Mouse (Mus musculus) intestine, embryonic 14.5 days (tissue): ENCODE results near the gene Trip4. TPM values are rescaled to one million over a fixed set of nuclear protein-coding genes. Genes with fewer than 3 reads are reported as not detected.

Source experiments
- ATAC-seq: fragments of 200-750 bp; cut with Nextera tagmentation; replicated peaks from 2 replicates; pipeline ENCODE4 v1.8.0; 2017; ENCODE audit warnings: low read depth, moderate number of reproducible peaks, moderate TSS enrichment, moderate library complexity; ENCODE audit not compliant: low FRiP score, low TSS enrichment
- DNase-seq: peaks from one replicate; pipeline ENCODE4 v3.0.0-alpha.2; 2018; ENCODE audit warnings: low spot score
- H3K27ac ChIP-seq: fragments of 300-500 bp; sonication (generic); 2 replicates; pipeline ENCODE4 v1.5.1; 2014; ENCODE audit warnings: low read depth, mild to moderate bottlenecking, control low read depth
- H3K27me3 ChIP-seq: fragments of 300-500 bp; sonication (generic); replicated peaks from 2 replicates; pipeline ENCODE4 v1.6.1; 2014; ENCODE audit warnings: low read length, control low read depth; ENCODE audit not compliant: control insufficient read depth, insufficient read depth
- H3K36me3 ChIP-seq: fragments of 300-500 bp; sonication (generic); 2 replicates; pipeline ENCODE4 v1.6.1; 2014; ENCODE audit warnings: low read length, control low read depth; ENCODE audit not compliant: control insufficient read depth, insufficient read depth
- H3K4me1 ChIP-seq: fragments of 300-500 bp; sonication (generic); replicated peaks from 2 replicates; pipeline ENCODE4 v1.6.1; 2014; ENCODE audit warnings: low read length, control low read depth, mixed read lengths; ENCODE audit not compliant: control insufficient read depth, insufficient read depth
- H3K4me2 ChIP-seq: fragments of 300-500 bp; sonication (generic); 2 replicates; pipeline ENCODE4 v1.6.1; 2014; ENCODE audit warnings: low read length
- H3K4me3 ChIP-seq: fragments of 300-500 bp; sonication (generic); 2 replicates; pipeline ENCODE4 v1.5.1; 2014; ENCODE audit warnings: low read depth, low read length, control low read depth, mixed read lengths
- H3K9ac ChIP-seq: fragments of 300-500 bp; sonication (generic); 2 replicates; pipeline ENCODE4 v1.6.1; 2014; ENCODE audit warnings: mild to moderate bottlenecking, low read length
- H3K9me3 ChIP-seq: fragments of 300-500 bp; sonication (generic); 2 replicates; pipeline ENCODE4 v1.6.1; 2016; ENCODE audit warnings: low read length, control low read depth; ENCODE audit not compliant: control insufficient read depth
- WGBS: fragments of 180-500 bp; shearing (Covaris S2); extraction: QIAGEN DNeasy Blood & Tissue Kit; methylation state at CpG from one replicate; pipeline ENCODE4 v1.1.7; 2014; 5-methylcytosine and 5-hydroxymethylcytosine counted together
- polyA plus RNA-seq: library from polyadenylated mRNA; unstranded; fragments of >200 nt; fragmentation: Nextera tagmentation; extraction: Ambion mirVana; gene quantifications from 2 replicates; pipeline ENCODE4 v1.2.1, GENCODE M21; 2014

Trip4 gene
- polyA plus RNA-seq, 1 experiment from 2014 or later: 25.9 TPM

DNA sequence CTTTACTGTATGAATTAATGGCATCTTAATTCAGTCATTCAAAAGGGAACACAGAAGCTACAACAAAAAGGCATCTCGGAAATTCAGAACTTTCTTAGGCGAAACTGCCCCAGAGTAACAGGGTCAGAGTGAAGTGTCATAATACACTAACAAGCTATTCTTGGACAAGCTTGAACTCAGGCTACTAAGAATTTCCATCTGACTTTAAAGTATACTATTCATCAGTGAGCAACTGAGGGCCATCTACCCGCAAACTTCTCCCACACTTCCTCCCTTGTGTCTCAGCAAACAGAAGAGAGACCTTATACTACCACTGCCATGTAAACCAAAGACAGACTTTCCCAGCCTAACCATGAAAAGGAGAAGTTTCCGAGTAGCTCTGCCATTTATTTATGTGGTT lies 77.4 kb downstream of the Trip4 start:
- H3K4me1 ChIP-seq: peaks cover 10% of the 10 kb centered on the region
- H3K36me3 ChIP-seq: peaks cover under 1% of the 10 kb centered on the region; the same call in 1 of the 2 replicates
- no peak for DNase-seq
- no peak overlapping the region for H3K4me2 ChIP-seq
- no peak overlapping the region for H3K4me3 ChIP-seq
- no peak for ATAC-seq
- no peak overlapping the region for H3K27ac ChIP-seq
- no peaks in the 10 kb centered on the region for H3K27me3 ChIP-seq
- 70% methylated on average over 4 of the region's 4 CpGs for WGBS
- H3K9ac ChIP-seq: no peak overlapping the region
- no peaks in the 10 kb centered on the region for H3K9me3 ChIP-seq

DNA sequence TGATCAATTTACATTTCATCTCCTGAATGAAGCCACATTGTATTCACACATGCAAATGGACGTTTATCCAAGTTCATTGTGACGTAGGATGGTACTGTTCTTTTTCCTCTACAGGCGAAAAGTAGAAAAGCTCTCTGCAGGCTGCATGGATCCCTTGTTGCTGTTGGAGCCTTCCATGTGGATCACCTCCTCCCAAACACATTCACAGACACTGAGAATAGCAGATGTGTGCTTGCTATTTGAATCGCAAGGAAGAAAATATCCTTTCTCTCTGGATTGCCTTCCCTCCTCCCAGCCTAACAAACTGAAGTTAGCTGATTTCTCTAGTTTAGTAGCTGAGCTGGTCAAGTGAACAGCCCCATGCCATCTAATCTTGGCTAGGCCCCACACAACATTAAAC lies 78.3 kb downstream of the Trip4 start:
- no peaks in the 10 kb centered on the region for H3K27me3 ChIP-seq
- no peak overlapping the region for H3K4me3 ChIP-seq
- H3K27ac ChIP-seq: no peak overlapping the region
- no peak overlapping the region for H3K4me2 ChIP-seq
- ATAC-seq: no peak
- H3K9me3 ChIP-seq: no peaks in the 10 kb centered on the region
- no peaks in the 10 kb centered on the region for H3K36me3 ChIP-seq
- no peak for DNase-seq
- H3K9ac ChIP-seq: no peak overlapping the region
- WGBS: 85% methylated on average over 4 of the region's 4 CpGs
- peaks cover 19% of the 10 kb centered on the region for H3K4me1 ChIP-seq

DNA sequence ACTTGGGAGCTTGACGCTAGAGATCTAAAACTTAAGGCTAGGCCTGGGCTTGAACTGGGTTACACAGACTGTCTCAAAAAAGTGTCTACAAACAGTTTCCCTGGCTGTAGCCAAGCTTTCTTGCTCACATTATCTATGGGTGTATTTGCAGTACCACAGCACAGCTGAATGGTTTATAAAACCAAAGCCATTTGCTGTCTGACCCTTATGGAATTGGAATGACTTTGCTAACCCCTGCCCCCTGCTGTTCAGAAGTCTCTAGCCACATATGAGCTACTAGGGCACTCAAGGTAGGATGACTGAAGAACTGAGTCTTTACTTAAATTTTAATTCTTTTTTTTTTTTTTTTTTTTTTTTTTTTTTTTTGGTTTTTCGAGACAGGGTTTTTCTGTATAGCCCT lies 79.2 kb downstream of the Trip4 start:
- Histone ChIP-seq H3K4me1 (peaks cover 26% of the 10 kb centered on the region), H3K27ac (no peak overlapping the region), H3K36me3 (no peaks in the 10 kb centered on the region), H3K9ac (no peak overlapping the region), H3K4me2 (no peak overlapping the region), H3K4me3 (no peak overlapping the region), H3K27me3 (no peaks in the 10 kb centered on the region), H3K9me3 (no peaks in the 10 kb centered on the region)
- DNase-seq (peak; percentile 56), ATAC-seq (no peak)
- 97% methylated on average over 1 of the region's 2 CpGs for WGBS

DNA sequence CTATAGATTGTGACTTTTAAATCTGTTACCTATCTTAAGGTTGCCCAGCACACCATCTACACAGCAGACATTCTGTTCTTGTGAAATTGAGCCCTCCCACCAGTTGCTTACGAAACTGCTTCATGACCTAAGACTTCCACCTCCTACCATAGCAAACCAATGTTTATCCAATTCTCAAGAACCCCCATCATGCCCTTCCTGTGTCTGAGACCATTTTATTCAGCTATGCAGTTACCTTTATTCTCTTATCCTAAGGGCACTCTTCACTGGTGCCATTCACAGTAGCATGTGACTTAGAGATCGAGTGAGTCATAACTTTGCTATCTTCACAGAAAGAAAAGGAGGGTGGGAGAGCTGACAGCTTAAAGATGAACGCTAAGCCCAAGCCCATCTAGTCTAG lies 80.1 kb downstream of the Trip4 start:
- Histone ChIP-seq H3K9ac (peak overlapping the region; percentile 96; the same call in 1 of the 2 replicates), H3K4me2 (peak overlapping the region; percentile 61), H3K36me3 (no peaks in the 10 kb centered on the region), H3K27ac (peak overlapping the region; percentile 98; the same call in 1 of the 2 replicates), H3K9me3 (no peaks in the 10 kb centered on the region), H3K4me1 (peaks cover 33% of the 10 kb centered on the region), H3K27me3 (no peaks in the 10 kb centered on the region), H3K4me3 (peak overlapping the region; percentile 77)
- WGBS: 14% methylated on average over 3 of the region's 3 CpGs
- no peak for DNase-seq
- no peak for ATAC-seq

DNA sequence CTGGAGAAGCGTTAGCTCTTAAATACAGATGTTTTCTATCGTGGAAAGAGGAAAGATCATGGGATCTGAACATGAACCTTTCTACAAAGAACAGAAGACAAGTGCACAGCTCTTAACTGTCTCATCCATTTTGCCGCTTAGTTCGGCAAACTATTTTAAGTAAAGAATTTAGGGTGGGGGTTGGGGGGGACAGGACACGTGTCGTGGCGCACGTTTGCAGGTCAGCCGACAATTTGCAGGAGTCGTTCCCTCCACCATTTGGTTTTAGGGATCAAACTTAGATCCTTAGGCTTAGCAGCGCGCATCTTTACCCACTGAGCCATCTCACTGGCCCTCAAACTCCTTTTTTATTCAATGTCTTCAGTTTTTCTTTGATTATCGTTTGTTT lies 80.6 kb downstream of the Trip4 start:
- Histone ChIP-seq H3K27ac (peak overlapping the region; percentile 98), H3K4me1 (peaks cover 36% of the 10 kb centered on the region), H3K4me2 (peak overlapping the region; percentile 61), H3K9me3 (no peaks in the 10 kb centered on the region), H3K36me3 (no peaks in the 10 kb centered on the region), H3K27me3 (no peaks in the 10 kb centered on the region), H3K9ac (peak overlapping the region; percentile 96; the same call in 1 of the 2 replicates), H3K4me3 (peak overlapping the region; percentile 77)
- under 1% methylated on average over 13 of the region's 13 CpGs for WGBS
- ATAC-seq: no peak
- DNase-seq: no peak

DNA sequence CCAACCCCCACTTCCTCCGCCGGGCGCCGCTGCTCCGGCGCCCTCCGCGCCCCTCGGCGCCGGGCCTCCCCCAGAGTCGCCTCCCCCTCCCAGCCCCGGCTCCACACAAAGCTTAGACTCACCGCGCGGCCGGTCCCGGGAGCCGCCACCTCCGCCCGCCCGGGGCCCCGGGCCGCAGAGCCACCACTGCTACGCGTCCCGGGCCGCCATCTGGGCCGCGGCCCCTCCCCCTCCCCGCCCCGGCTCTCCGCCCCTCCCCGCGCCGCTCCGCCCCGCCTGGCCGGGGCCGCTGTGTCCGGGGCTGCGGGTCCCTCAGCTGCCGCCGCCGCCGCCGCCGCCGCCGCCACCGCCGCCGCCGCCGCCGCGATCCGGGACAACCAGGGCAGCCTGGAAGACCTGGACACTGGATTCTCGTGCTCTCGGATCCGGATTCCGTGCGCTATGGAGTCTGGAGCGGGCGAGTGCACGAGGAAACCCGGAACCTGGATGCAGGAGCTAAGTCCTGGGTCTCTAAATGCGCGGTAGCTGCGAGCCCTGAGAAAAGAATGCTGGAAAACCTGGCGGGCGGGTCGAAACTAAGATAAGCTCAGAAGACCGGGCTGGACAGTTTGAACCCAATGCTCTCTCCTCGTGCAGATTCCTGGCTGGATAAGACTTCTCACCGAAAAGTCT lies 81.1 kb downstream of the Trip4 start, which contains the start of gene Zfp609:
TSS of gene Zfp609 (minus strand) at position 221 of the 672 bp plus-strand sequence.
- peak; percentile 90 for ATAC-seq
- H3K4me1 ChIP-seq: peaks cover 36% of the 10 kb centered on the region

DNA sequence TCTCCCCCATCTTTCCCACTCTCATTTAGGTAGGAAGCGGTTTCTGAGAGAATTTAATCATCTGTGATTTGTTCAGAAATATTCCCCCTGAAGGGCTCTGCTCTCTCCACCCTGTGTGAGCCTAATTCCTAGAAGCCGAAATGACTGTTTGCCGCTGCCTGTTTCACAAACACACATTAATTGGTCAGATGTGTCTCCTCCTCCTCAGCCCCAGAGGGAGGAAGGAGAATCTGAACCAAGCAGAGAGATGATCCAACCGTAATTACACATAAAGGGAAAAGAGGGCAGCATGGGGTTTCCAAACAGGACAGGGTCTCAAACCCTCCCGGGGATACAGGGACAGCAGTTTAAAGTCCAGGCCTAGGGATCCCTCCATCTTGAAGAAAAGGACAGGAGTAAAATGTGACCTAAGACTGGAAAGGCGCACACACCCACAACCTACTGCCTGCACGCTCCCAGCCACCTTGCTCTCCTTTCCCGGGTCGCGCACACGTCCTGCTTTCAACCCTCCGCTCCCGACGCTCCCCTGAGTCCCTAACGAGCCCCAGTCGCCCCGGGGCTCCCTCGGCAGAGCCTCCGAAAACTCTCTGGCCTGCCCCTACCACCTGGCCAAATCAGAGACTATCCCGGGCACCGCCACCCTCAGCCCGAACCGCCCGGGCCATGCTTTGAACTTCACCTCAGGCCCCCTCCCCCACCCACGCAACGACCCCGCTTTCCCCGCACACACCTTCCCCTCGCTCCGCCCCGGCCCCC lies 81.8 kb downstream of the Trip4 start:
- H3K9me3 ChIP-seq: no peaks in the 10 kb centered on the region
- DNase-seq (peak; percentile 83), ATAC-seq (peak; percentile 9)
- H3K27ac ChIP-seq: peak overlapping the region; percentile 98
- peak overlapping the region; percentile 77 for H3K4me3 ChIP-seq
- peak overlapping the region; percentile 96 for H3K9ac ChIP-seq
- no peaks in the 10 kb centered on the region for H3K36me3 ChIP-seq
- H3K27me3 ChIP-seq: no peaks in the 10 kb centered on the region
- H3K4me1 ChIP-seq: peaks cover 36% of the 10 kb centered on the region
- peak overlapping the region; percentile 90 for H3K4me2 ChIP-seq
- WGBS: 2% methylated on average over 28 of the region's 31 CpGs

More for the DNA sequence above, 81.1 kb downstream of the Trip4 start, which contains the start of gene Zfp609:
- peak within 1 kb of the TSS; percentile 77 for H3K4me3 ChIP-seq
- no peaks in the 10 kb centered on the region for H3K36me3 ChIP-seq
- H3K9ac ChIP-seq: peak within 1 kb of the TSS; percentile 96
- no peaks in the 10 kb centered on the region for H3K9me3 ChIP-seq
- WGBS: under 1% methylated on average over 64 of the region's 76 CpGs
- H3K4me2 ChIP-seq: peak within 1 kb of the TSS; percentile 90
- peak within 1 kb of the TSS; percentile 98 for H3K27ac ChIP-seq
- H3K27me3 ChIP-seq: no peaks in the 10 kb centered on the region
- peak; percentile 100 for DNase-seq

DNA sequence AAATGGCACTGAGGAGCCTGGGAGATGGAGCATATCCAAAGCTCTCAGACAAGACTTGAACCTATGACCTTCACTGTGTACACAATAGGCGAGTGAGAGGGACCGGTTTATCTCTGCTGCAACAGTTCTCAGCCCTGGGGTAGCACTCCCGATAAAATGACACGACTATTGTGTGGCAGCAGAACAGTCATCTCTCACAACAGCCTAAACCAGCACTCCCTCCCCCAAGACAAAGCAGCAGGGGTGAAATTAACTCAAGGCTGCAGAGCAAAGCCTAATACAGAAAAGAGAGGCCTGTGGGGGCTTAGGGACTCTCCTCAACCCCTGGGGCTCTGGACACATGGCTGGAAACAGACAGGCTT lies 82.4 kb downstream of the Trip4 start:
- no peak for DNase-seq
- H3K4me3 ChIP-seq: peak overlapping the region; percentile 77
- H3K27ac ChIP-seq: peak overlapping the region; percentile 98

More for the DNA sequence above, 82.4 kb downstream of the Trip4 start:
- peak overlapping the region; percentile 90 for H3K4me2 ChIP-seq
- H3K9me3 ChIP-seq: no peaks in the 10 kb centered on the region
- no peak for ATAC-seq
- no peaks in the 10 kb centered on the region for H3K36me3 ChIP-seq
- H3K4me1 ChIP-seq: peaks cover 36% of the 10 kb centered on the region
- WGBS: 2% methylated on average over 4 of the region's 4 CpGs
- H3K9ac ChIP-seq: peak overlapping the region; percentile 96
- no peaks in the 10 kb centered on the region for H3K27me3 ChIP-seq
